Mouse (Mus musculus): Measurements from ENCODE around the gene Sike1.

Gene Sike1

GRCm38 (mm10) chr3:102995605-102996321 is at the start of gene Sike1:
Gene Sike1, plus strand, starts transcription at chr3:102995708.
- peak; percentile 93 for DNase-seq (ENCODE audit: low spot score)

- DNase-seq (ENCODE audit: low spot score) = no peak
Observed at GRCm38 (mm10) chr3:102946312-102946711, 49.2 kb upstream of the Sike1 start.

GRCm38 (mm10) chr3:102946861-102947260 is 48.6 kb upstream of the Sike1 start:
- no peak for DNase-seq (ENCODE audit: low spot score)

- no peak for DNase-seq (ENCODE audit: low spot score)
Observed at GRCm38 (mm10) chr3:102954476-102954875, 41.0 kb upstream of the Sike1 start.

GRCm38 (mm10) chr3:102955143-102955542 is 40.4 kb upstream of the Sike1 start:
- DNase-seq (ENCODE audit: low spot score) = no peak

GRCm38 (mm10) chr3:102955596-102955995 is 39.9 kb upstream of the Sike1 start:
- DNase-seq (ENCODE audit: low spot score) = no peak

GRCm38 (mm10) chr3:102964033-102964432 is 31.5 kb upstream of the Sike1 start, which contains the start of gene Nr1h5:
Gene Nr1h5, minus strand, starts transcription at chr3:102964133.
- DNase-seq (ENCODE audit: low spot score) = no peak

GRCm38 (mm10) chr3:102970067-102970466 is 25.4 kb upstream of the Sike1 start:
- no peak for DNase-seq (ENCODE audit: low spot score)

GRCm38 (mm10) chr3:102970508-102970907 is 25.0 kb upstream of the Sike1 start:
- no peak for DNase-seq (ENCODE audit: low spot score)

- no peak for DNase-seq (ENCODE audit: low spot score)
Observed at GRCm38 (mm10) chr3:102976906-102977305, 18.6 kb upstream of the Sike1 start.

- no peak for DNase-seq (ENCODE audit: low spot score)
Observed at GRCm38 (mm10) chr3:102979550-102980348, 15.8 kb upstream of the Sike1 start.

- no peak for DNase-seq (ENCODE audit: low spot score)
Observed at GRCm38 (mm10) chr3:102980349-102980736, 15.2 kb upstream of the Sike1 start.

- DNase-seq (ENCODE audit: low spot score) = no peak
Observed at GRCm38 (mm10) chr3:102991041-102991440, 4.5 kb upstream of the Sike1 start.

GRCm38 (mm10) chr3:102992936-102993335 is 2.6 kb upstream of the Sike1 start:
- no peak for DNase-seq (ENCODE audit: low spot score)

- DNase-seq (ENCODE audit: low spot score) = no peak
Observed at GRCm38 (mm10) chr3:102995233-102995604, 289 bp upstream of the Sike1 start.

GRCm38 (mm10) chr3:102997036-102997435 is 1.5 kb downstream of the Sike1 start:
- no peak for DNase-seq (ENCODE audit: low spot score)

- DNase-seq (ENCODE audit: low spot score) = no peak
Observed at GRCm38 (mm10) chr3:102997591-102997990, 2.1 kb downstream of the Sike1 start.

GRCm38 (mm10) chr3:103001595-103001994 is 6.1 kb downstream of the Sike1 start:
- DNase-seq (ENCODE audit: low spot score) = no peak

- no peak for DNase-seq (ENCODE audit: low spot score)
Observed at GRCm38 (mm10) chr3:103017350-103017749, 21.8 kb downstream of the Sike1 start.

GRCm38 (mm10) chr3:103019462-103019861 is 24.0 kb downstream of the Sike1 start:
- no peak for DNase-seq (ENCODE audit: low spot score)

GRCm38 (mm10) chr3:103020249-103020942 is 24.9 kb downstream of the Sike1 start, which contains the start of gene Csde1:
Gene Csde1, plus strand, starts transcription at chr3:103020426.
- peak; percentile 94 for DNase-seq (ENCODE audit: low spot score)

GRCm38 (mm10) chr3:103020943-103021638 is 25.6 kb downstream of the Sike1 start:
- peak; percentile 75 for DNase-seq (ENCODE audit: low spot score)

Measured in urinary bladder, postnatal 25 days (tissue).